Mouse (Mus musculus) neural tube, embryonic 14.5 days (tissue): ENCODE results near the gene Gm45713. TPM values are rescaled to one million over a fixed set of nuclear protein-coding genes. Genes with fewer than 3 reads are reported as not detected.

Experiments
- ATAC-seq: fragments of 200-750 bp; cut with Nextera tagmentation; 2 replicates; pipeline ENCODE4 v1.8.0; 2017; ENCODE audit warnings: low read depth, mild to moderate bottlenecking, moderate TSS enrichment, moderate library complexity
- H3K27ac ChIP-seq: fragments of 300-500 bp; sonication (generic); 2 replicates; pipeline ENCODE4 v1.5.1; 2014; ENCODE audit warnings: low read depth, mild to moderate bottlenecking, control low read depth, low read length, moderate library complexity, mixed read lengths
- H3K27me3 ChIP-seq: fragments of 300-500 bp; sonication (generic); 2 replicates; pipeline ENCODE4 v1.6.1; 2014; ENCODE audit warnings: low read length; ENCODE audit not compliant: control insufficient read depth, insufficient read depth
- H3K36me3 ChIP-seq: fragments of 300-500 bp; sonication (generic); 2 replicates; pipeline ENCODE4 v1.6.1; 2014; ENCODE audit warnings: low read length, mixed read lengths; ENCODE audit not compliant: control insufficient read depth, insufficient read depth
- H3K4me1 ChIP-seq: fragments of 300-500 bp; sonication (generic); 2 replicates; pipeline ENCODE4 v1.6.1; 2014; ENCODE audit warnings: low read length; ENCODE audit not compliant: control insufficient read depth, insufficient read depth
- H3K4me2 ChIP-seq: fragments of 300-500 bp; sonication (generic); 2 replicates; pipeline ENCODE4 v1.6.1; 2014; ENCODE audit warnings: mild to moderate bottlenecking, low read depth, low read length, control low read depth
- H3K4me3 ChIP-seq: fragments of 300-500 bp; sonication (generic); 2 replicates; pipeline ENCODE4 v1.5.1; 2014; ENCODE audit warnings: low read depth, low read length, control low read depth, mixed read lengths
- H3K9ac ChIP-seq: fragments of 300-500 bp; sonication (generic); replicated peaks from 2 replicates; pipeline ENCODE4 v1.6.1; 2014; ENCODE audit warnings: low read depth, mild to moderate bottlenecking, control low read depth, low read length, mixed read lengths
- H3K9me3 ChIP-seq: fragments of 300-500 bp; sonication (generic); 2 replicates; pipeline ENCODE4 v1.6.1; 2016; ENCODE audit warnings: low read length; ENCODE audit not compliant: control insufficient read depth
- WGBS: fragments of 180-500 bp; shearing (Covaris S2); extraction: QIAGEN DNeasy Blood & Tissue Kit; methylation state at CpG from one replicate; pipeline ENCODE4 v1.1.7; 2014; 5-methylcytosine and 5-hydroxymethylcytosine counted together
- polyA plus RNA-seq: library from polyadenylated mRNA; unstranded; fragments of >200 nt; fragmentation: Nextera tagmentation; extraction: Ambion mirVana; gene quantifications from 2 replicates; pipeline ENCODE4 v1.2.1, GENCODE M21; 2014

Gm45713 gene
- polyA plus RNA-seq, 1 experiment from 2014 or later: not detected

GRCm38 (mm10) chr7:45092828-45093515, 43.1 kb downstream of the Gm45713 start:
- no peak for ATAC-seq
- H3K4me1 ChIP-seq: 0 out of 2 replicates have a peak, but pooled peaks cover 4% of the 10 kb centered on the region
- H3K27me3 ChIP-seq: no peaks in the 10 kb centered on the region
- H3K9me3 ChIP-seq: no peaks in the 10 kb centered on the region
- no peak overlapping the region for H3K9ac ChIP-seq
- H3K27ac ChIP-seq: no peak overlapping the region
- no peaks in the 10 kb centered on the region for H3K36me3 ChIP-seq
- no peak overlapping the region for H3K4me2 ChIP-seq
- 58% methylated on average over 12 of the region's 12 CpGs for WGBS
- no peak overlapping the region for H3K4me3 ChIP-seq

- Histone ChIP-seq H3K9me3 (no peaks in the 10 kb centered on the region), H3K27me3 (no peaks in the 10 kb centered on the region), H3K4me3 (peak within 1 kb of the TSS; percentile 30), H3K9ac (peak within 1 kb of the TSS; percentile 52), H3K4me2 (peak within 1 kb of the TSS; percentile 56), H3K36me3 (no peaks in the 10 kb centered on the region), H3K27ac (no peak within 1 kb of the TSS), H3K4me1 (0 out of 2 replicates have a peak, but pooled peaks cover 4% of the 10 kb centered on the region)
- peak; percentile 94 for ATAC-seq
- under 1% methylated on average over 16 of the region's 16 CpGs for WGBS
These were observed 44.0 kb downstream of the Gm45713 start, which contains the start of gene Rcn3 for GRCm38 (mm10) chr7:45092048-45092447. Rcn3 (minus strand) TSS chr7:45092221.

- Histone ChIP-seq H3K36me3 (no peaks in the 10 kb centered on the region), H3K9ac (peak overlapping the region; percentile 52), H3K4me1 (0 out of 2 replicates have a peak, but pooled peaks cover 4% of the 10 kb centered on the region), H3K4me2 (peak overlapping the region; percentile 56), H3K9me3 (no peaks in the 10 kb centered on the region), H3K27me3 (no peaks in the 10 kb centered on the region), H3K27ac (no peak overlapping the region), H3K4me3 (peak overlapping the region; percentile 30)
- 17% methylated on average over 35 of the region's 35 CpGs for WGBS
- 0 out of 2 replicates have a peak, but pooled peaks have one; percentile 10 for ATAC-seq
These were observed 44.7 kb downstream of the Gm45713 start for GRCm38 (mm10) chr7:45091001-45091990.

DNA sequence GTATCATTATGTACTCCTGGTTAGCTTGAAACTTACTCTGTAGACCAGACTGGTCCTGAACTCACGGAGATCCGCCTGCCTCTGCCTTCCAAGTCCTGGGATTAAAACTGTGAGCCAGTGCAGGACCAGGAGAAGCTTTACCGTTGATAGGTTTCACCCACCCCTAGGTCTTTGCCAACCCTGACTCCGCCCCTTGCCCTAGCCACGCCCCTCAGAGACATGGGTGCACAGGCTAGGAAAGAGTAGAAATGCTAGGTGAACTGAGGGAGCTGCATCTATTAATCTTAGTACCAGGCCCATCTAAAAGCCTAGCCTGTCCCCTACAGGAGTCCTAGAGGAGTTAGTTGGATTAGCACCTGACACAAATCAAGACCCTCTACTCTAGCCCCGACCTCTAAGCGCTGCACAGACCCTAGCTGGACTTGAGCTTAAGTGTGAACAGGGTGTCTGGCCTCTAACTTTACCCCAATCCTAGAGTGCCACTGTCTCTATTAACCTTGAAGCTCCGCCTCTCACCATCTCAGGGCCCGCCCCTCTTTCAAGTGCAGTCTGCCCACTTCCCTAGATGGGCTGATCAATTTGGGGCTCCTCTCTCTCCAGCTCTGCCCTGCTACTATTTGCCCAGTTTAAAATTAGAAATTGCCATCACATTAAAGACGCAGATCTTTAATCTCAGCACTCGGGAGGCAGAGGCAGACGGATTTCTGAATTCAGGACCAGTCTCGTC, 45.6 kb downstream of the Gm45713 start:
- 0 out of 2 replicates have a peak overlapping the region, but pooled peaks have one; percentile 56 for H3K4me2 ChIP-seq
- no peak overlapping the region for H3K27ac ChIP-seq
- H3K4me3 ChIP-seq: peak overlapping the region; percentile 30; the same call in 1 of the 2 replicates
- 87% methylated on average over 13 of the region's 13 CpGs for WGBS
- no peaks in the 10 kb centered on the region for H3K27me3 ChIP-seq
- H3K9ac ChIP-seq: no peak overlapping the region
- H3K4me1 ChIP-seq: 0 out of 2 replicates have a peak, but pooled peaks cover 4% of the 10 kb centered on the region
- no peaks in the 10 kb centered on the region for H3K9me3 ChIP-seq
- ATAC-seq: no peak
- no peaks in the 10 kb centered on the region for H3K36me3 ChIP-seq

DNA sequence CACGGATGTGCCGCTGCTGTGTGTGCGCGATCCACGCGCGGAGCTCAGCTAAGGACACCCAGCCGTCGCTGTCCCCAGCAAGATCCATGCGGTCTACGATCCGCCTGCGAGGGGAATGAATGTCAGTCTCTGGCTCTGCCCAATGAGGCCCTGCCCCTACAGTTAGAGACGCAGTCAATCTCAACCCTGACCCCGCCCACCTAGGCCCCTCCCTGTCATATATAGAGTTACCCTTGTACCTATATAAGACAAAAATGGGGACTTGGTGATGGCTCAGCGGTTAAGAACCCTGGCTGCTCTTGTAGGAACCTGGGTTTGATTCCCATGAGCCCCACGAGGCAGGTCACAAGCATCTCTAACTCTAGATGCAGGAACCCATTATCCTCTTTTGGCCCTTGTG, 47.4 kb downstream of the Gm45713 start:
- no peak for ATAC-seq
- Histone ChIP-seq H3K4me1 (0 out of 2 replicates have a peak, but pooled peaks cover 4% of the 10 kb centered on the region), H3K9ac (no peak overlapping the region), H3K36me3 (no peaks in the 10 kb centered on the region), H3K9me3 (no peaks in the 10 kb centered on the region), H3K4me2 (no peak overlapping the region), H3K27me3 (no peaks in the 10 kb centered on the region), H3K4me3 (no peak overlapping the region), H3K27ac (no peak overlapping the region)
- 91% methylated on average over 17 of the region's 17 CpGs for WGBS

DNA sequence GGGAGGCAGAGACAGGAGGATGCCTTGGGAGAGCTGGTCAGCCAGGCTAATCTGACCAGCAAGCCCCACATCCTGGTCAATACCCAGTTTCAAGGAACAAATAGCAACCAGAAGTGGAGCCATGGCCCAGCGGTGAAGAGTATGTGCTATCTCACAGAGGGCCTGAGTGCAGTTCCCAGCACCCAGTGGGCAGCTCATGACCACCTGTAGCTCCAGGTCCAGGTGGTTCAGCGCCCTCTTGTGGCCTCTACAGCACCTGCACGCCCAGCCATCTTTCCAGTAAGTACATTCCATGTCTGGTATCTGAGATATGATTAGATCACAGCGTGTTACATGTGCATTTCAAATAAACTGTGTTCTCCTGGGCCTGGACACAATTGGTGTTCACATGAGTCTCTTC, 49.9 kb downstream of the Gm45713 start:
- no peaks in the 10 kb centered on the region for H3K27me3 ChIP-seq
- WGBS: 81% methylated on average over 4 of the region's 4 CpGs
- H3K9ac ChIP-seq: no peak overlapping the region
- 0 out of 2 replicates have a peak, but pooled peaks cover under 1% of the 10 kb centered on the region for H3K4me1 ChIP-seq
- H3K27ac ChIP-seq: no peak overlapping the region
- no peak overlapping the region for H3K4me2 ChIP-seq
- H3K9me3 ChIP-seq: no peaks in the 10 kb centered on the region
- no peaks in the 10 kb centered on the region for H3K36me3 ChIP-seq
- ATAC-seq: no peak
- H3K4me3 ChIP-seq: no peak overlapping the region

DNA sequence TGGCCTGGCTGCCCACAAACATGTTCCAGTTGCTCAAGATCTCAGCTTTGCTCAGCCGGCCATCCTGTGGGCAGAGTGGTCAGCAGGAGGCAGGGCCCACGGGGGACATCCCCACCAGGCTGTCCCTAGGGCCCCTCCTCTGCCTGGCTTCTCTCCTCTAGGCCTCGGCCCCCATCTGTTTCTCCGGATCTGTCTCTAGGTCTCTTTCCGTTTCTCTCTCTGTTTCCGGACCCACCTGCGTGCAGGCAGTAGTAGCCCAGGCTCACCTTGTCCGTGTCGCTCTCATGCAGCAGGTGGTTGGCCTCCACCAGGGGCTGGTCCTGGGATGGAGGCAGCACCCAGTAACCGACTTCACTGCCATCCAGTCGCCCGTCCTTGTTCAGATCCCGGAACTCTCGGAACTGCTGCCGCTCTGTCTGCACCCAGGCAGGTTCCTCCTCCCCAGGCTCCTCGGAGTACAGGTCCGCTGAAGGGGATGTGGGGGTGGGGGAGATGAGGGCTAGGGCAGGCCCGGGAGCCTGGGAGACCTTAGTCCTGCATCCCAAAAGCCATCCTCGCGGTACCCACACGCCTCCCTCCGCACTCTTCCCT, 52.6 kb downstream of the Gm45713 start:
- H3K9ac ChIP-seq: no peak overlapping the region
- H3K4me2 ChIP-seq: no peak overlapping the region
- no peak for ATAC-seq
- H3K27me3 ChIP-seq: no peaks in the 10 kb centered on the region
- H3K9me3 ChIP-seq: no peaks in the 10 kb centered on the region
- H3K4me3 ChIP-seq: no peak overlapping the region
- peak overlapping the region; percentile 12; the same call in 1 of the 2 replicates for H3K27ac ChIP-seq
- no peaks in the 10 kb centered on the region for H3K36me3 ChIP-seq
- no peaks in the 10 kb centered on the region for H3K4me1 ChIP-seq
- 90% methylated on average over 22 of the region's 22 CpGs for WGBS
